Mouse (Mus musculus) gastrocnemius, postnatal 4 days (tissue): Measurements from ENCODE around the gene Epha3. TPM values are rescaled to one million over a fixed set of nuclear protein-coding genes. Genes with fewer than 3 reads are reported as not detected.

Experiments used
- DNase-seq, 2 experiments: peaks; one replicate each; pipeline ENCODE4 v3.0.0; 2021 to 2022; ENCODE audit warnings: low spot score in 2 of 2, mixed read lengths in 2 of 2
- total RNA-seq, 2 experiments: library from RNA; stranded (reverse); gene quantifications; 2 replicates each; pipeline ENCODE4 v1.2.3; 2021

Gene Epha3
- total RNA-seq, 2 experiments from 2014 or later, result 9.8 to 10.4 TPM

- no peak for DNase-seq
These were observed 335.2 kb downstream of the Epha3 start for GRCm38 (mm10) chr16:63528821-63529220.

- no peak for DNase-seq
These were observed 346.3 kb downstream of the Epha3 start for GRCm38 (mm10) chr16:63517636-63518035.

- DNase-seq, result no peak
These were observed 353.9 kb downstream of the Epha3 start for GRCm38 (mm10) chr16:63510069-63510468.

- no peak for DNase-seq
These were observed 357.5 kb downstream of the Epha3 start for GRCm38 (mm10) chr16:63506437-63506836.

- no peak for DNase-seq
These were observed 362.5 kb downstream of the Epha3 start for GRCm38 (mm10) chr16:63501456-63501855.

GRCm38 (mm10) chr16:63500975-63501393, 363.0 kb downstream of the Epha3 start:
- no peak for DNase-seq
